Mouse (Mus musculus): ENCODE measurements at regions not wholly inside any gene's neighbourhood (a gene's known extent, or its start where the extent isn't known, plus 50 kb on each side); places are given as distances from the start of the nearest gene placed in this dataset.

DNA sequence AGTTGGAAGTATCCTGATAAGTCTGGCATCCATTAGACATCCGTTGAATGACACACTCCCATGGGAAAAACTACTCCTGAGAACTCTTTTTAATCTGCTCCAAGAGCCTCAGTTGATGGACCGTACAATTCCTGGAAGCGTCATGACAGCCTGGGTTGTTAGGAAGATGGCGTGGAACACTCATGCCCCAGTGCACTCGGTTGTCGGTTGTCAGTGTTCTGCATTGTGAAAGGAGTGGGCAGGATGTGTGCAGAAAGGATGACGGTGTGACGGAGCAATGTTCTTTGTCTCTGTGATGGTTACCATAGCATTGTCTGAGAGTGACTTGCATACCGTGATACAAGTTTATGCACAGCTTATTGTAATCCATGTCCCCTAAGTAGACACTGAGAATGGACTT lies 164.4 kb downstream of the Slc30a10 start:
- peak; percentile 9 for DNase-seq

DNA sequence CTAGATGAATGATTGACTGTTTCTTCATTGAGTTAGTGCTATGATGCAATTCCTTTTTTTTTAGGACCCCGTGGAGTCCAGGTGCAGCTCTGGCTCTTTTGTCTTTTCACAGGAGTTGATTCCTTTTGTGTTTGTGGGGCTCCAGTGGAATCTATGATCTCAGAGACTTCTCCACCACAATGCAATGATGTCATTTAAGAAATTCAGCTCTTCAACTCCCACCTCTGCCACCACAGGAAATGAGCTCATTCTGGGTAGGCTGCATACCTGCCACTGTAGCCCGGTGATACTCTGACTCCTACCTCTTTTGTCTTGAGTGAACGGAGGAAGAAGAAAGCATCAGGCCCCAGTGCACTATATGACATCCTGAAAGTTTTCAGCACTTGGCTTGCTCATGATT lies 173.8 kb downstream of the Slc30a10 start:
- DNase-seq, result no peak

DNA sequence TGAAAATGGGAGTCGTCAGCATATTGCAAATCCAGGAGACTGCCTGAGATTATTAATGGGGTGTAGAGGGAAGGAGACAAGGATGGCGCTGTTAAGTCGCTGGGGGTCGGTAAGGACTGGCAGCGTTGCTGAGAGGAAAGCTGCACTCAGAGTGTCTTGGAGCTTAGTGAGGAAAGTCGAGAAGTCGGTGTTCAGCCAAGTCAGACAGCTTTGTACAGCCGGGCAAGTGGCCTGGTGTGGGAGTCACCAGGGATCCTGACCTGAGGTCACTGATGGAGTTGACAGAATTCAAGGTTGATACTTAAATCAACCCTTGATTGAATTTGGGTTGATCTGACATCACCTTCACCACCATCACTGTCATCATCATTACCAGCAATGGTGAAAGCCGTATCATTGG lies 175.3 kb downstream of the Slc30a10 start:
- no peak for DNase-seq

DNA sequence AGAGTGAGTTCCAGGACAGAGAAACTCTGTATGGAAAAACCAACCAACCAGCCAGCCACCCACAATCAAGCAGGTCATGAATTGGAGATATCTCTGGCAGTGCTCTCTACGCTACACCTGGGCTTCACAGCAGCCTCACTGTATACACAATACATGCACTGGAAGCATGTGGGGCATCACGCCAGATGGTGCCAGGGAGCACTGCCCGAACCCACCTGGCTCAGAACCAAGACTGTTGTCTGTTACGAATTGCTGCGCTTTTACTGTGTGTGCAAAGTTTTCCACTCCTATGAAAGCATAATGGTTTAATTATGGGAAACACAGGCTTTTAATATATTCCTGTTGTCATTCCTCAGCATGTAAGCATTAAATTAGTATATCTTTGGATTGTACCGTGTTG lies 184.0 kb downstream of the Slc30a10 start:
- peak; percentile 35 to 54 for DNase-seq

DNA sequence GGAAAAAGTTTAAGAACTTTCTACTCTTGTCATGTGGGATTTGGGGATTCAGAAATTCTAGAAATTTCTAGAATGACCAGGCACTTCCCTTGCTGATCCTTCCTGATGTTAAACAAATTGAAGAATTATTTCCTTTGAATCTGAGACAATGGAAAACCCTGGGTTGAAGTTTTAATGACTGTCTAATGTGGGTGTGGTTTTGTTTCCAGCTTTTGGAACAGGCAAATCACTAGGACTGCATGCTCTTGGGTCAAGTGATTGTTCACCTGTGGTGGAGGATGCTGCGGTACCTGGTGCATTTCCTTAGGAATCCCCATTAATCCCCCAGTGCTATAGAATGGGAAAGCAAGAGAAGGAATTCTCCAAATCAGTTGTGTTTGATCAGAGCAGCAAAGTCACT lies 184.8 kb downstream of the Slc30a10 start:
- DNase-seq, result no peak

DNA sequence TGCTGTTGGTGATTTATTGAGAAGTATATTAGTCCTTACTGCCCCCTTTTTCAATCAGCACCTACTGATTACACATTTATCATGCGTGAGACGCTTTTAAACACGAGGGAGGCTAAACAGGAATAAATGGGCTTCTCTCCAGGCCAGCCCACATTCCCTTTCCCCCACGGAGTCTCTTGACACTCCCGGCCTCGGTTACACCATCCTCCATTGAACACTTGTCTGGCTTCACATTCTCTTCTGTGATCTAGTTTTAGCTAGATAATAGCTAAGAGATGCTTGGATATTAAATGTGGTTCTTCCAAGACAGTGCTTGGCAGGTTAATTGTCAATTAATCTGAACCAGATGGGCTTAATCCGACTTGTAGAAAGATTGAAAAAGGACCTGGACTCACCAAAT lies 189.4 kb downstream of the Slc30a10 start:
- no peak for DNase-seq

DNA sequence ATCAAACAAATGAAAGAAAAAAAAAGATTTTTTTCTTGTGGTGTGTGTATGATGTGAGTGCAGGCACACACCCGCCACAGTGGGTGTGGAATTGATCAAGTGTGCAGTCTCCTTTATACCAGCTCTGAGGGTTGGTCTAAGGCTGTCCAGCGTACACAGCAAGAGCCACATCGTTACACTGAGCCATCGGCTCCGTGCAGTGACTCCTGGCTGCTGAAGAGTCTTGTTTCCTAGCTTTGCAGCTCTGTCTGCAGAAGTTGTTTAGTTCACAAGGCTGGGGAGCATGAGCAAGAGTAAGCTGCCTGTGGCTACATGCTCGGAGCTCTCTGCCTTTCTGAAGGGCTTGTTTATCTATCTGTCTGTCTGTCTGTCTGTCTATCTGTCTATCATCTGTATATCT lies 193.5 kb downstream of the Slc30a10 start:
- DNase-seq, result no peak

DNA sequence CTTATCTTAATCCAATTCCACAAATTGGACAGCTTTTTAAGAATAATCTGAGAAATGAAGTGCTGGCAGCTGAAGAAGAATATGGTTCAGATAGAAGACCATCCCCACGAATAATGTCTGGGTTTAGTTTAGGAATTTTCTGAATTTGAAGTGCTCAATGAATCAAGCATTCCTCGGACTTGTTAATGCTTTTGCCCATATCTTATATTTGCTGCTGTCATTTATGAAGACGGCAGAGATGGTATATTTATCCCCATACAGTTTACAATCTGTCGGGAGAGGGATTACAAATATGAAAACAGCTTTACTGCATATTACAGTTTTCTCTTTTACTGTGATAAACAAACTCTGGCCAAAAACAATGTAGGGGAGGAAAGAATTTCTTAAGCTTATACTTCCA lies 194.3 kb downstream of the Slc30a10 start:
- DNase-seq, result no peak

DNA sequence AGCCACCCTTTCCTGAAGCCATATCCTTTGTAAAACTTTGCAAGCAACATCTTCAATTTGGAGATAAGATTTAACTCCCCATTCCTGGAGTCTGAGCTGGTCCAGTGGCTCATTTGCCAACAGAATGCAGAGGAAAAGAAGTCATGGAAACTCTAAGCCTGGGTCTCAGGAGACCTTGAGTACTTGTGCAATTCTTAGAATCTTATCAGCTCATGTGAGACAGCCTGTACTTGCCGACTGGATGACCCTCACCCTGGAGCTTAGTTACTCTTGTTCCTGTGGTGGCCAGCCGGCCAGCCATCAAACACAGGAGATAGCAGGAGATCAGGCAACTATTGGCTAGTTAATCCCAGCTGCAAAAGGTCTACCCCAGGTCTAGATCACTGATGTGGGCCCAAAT lies 196.3 kb downstream of the Slc30a10 start:
- no peak for DNase-seq

DNA sequence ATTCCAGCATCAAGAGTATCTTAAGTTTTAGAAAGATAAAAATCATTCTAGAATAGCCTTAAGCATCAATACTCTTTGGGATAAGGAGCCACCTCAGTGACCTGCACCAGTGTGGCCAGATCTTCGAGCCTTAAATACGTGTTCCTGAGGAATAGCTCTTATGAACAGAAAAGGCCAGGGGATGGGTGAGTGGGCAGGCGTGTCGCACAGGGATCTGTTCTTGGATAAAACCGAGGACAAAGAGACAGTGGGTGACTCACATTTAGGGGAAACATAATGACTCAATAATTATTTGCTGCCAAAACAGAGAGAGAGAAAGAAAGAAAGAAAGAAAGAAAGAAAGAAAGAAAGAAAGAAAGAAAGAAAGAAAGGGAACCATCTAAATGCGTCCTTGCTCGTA lies 200.4 kb downstream of the Slc30a10 start:
- DNase-seq, result no peak

DNA sequence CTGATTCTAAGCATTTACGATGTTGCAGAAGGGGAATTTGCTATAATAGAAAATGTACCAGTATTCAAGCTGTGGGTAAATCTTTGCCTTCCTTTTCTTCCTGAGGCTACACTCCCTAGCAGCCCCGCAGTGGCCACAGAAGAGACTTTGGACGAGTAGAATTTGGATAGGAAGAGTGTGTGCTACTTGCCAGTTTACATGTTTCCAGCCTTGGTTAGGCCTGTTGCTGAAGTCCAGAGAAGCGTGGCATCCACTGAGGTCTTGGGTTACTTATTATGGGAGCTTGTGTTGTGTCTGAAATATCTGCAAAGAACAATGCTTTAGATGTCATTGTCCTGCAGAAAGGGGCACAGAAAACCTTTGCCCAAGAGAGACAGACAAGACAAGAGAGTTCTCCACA lies 200.8 kb downstream of the Slc30a10 start:
- DNase-seq, result no peak

DNA sequence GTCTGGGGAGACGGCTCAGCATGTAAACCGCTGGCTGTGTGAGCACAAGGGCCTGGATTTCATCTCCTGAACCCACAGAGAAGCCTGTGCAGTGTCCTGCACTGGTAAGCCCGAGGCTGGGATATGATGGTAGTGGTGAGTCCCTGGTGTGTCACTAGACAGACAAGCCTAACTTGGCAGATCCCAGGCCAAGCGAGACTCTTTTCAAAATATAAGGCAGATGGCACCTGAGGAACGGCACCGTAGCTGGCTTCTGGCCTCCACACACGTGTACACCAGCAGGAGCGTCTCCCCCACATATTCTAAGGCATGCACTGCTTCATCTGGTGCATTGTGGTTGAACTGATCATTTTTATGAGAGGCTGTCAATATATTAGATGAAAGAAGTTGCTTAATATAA lies 202.6 kb downstream of the Slc30a10 start:
- peak; percentile 27 to 41 for DNase-seq

DNA sequence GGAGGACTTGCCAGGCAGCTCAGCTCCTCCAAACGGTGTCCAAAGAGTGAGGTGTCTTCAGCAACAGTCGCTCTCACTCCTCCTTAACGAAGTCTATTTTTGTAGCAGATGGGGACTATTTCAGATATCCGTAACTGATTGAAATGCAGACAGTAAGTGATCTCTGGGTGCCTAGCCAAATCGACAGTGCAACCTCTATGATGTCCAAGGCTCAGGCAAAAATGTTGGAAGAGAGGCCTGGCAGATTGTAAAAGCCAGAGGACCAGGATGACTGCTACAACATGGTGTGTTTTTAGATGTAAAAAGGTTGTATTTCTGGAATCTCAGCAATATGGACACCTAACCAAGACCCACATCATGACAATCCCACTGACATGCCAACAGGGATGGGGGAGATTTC lies 204.8 kb downstream of the Slc30a10 start:
- DNase-seq, result peak; percentile 39 to 52

DNA sequence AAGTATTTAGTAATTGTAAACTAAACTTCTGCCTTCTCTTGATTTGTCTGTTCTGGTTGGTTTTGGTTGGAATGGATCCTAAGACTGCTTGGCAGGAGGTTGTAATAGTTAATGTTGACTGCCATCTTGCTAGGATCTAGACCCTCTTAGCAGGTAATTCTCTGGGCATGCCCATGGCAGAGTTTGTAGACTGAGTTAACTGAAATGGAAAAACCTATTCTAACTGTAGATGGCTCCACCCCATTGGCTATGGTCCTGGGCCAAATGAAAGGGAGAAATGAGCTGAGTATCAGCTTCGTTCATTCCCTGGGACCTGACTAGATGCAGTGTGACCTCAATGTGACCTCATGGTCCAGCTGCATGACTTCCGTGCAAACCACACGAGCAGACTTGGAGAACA lies 207.7 kb downstream of the Slc30a10 start:
- no peak for DNase-seq

DNA sequence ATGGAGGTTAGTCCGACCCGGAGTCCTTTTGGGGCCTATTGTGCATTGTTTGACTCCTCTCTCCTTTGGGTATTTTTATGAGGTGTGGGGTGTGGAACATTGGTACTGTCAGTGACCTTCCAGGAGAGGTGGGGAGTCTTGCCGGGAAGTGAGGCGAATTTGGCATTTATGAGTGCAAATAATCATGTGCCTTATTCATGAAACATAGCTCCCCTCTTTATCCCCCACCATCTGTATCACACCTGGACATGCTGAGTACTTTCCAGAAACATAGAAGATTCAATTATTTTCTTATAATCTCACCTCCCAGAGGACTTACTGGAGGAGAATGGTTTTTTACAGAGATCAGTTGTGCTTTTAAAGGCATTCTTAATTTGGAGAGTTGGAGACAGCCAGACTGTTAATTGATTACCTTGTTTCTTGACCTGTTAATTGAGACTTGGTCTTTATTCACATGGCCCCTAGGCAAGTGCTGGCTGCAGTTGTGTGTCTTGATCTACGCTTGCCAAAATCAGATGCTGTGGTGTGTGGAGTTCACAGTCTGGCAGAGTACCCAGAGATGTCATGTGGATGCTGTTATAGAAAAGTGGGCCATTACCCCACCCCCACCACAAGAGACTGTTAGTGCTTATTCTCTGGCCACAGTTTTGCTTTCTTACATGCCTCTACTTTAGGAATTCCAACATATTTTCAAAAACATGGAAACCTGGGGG lies 215.5 kb downstream of the Slc30a10 start:
- DNase-seq, result no peak

DNA sequence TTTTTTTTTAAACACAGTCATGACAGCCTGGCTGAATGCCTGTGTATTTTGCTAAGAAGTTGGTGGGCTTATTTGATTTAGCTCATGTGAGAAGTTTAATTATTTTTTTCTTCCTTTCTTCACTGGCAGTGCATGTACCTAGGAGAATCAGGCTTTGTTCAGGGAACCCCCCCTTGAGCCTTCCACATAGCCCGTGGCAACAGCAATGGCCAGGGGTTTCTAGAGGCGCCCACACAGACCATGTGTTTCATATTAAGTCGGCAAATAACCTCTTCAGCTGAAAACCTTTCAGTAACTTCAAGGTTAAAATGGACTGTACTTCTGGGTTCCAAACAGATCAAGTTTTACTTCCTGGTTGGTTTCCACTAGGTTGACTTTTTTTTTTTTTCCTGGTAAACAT lies 218.3 kb downstream of the Slc30a10 start:
- DNase-seq, result no peak

DNA sequence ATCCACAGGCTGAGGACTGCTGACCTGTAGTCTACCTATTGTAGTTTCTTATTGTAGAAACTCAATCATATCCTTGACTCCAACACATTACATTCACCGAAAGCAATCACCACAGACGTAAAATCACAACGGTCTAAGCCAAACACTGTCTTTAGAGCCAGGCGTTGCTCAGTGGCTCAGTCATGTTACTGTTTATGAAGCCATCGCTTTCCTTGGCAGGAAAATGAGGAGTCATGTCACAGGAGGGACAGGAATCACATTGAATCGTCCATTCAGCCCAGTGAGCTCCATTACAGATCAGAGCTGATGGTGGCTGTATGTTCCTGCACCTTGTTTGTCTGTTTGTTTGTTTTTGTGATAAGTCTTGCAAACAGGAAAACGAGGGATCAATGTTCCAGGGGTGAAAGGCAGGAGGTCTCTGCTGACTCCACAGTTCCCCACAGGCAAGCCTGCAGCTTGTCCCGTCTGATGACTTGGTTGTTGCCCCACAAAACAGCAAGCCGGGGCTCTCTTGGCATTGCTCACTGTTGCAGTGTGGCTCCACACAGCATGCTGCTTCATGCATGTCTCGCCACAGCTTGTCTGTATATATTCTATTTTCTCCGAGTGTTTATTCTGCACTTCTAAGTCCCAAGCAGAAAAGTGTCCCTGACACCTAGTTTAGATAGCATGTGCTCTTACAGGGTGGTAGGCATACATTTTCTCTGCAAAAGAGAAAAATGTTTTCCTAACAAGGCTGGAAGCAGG lies 221.2 kb downstream of the Slc30a10 start:
- no peak for DNase-seq

DNA sequence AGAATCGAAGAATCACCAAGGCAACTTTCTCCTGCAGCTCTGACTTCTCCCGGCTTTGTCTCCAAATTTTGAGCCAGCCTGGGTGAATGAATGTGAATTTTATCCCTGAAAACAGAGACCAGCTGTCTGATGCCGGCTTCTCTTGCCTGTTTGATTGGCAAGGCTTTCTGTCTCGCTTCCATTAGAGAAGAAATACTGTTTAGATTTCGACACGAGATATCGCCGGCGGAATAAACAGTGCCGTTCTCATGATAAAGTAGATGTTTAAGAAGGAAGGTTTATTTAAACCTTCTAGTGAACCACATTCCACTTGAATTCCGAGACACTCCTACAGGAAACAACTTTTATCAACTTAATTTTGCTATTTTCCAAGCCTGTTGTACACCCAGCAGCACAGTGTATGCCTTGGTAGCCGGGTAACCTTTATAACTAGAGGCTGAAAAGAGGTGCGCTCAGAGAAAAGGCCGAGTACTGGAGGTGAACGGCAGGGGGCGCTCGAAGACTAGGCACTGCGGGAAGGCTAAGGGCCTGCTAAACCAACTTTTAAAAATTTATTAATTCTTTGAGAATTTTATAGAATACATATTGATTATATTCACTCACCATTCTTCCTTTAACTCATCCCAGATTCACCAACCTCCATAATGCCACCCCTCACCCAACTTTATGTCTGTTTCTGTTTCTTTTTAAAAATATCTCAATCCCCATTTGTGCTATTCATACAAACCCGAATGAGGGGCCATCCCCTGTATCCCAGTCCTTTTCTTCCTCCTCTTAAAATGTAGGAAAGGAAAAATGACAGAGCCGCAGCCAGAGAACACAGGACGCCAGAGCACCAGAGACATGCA lies 227.2 kb downstream of the Slc30a10 start:
- DNase-seq, result peak; percentile 88 to 93

DNA sequence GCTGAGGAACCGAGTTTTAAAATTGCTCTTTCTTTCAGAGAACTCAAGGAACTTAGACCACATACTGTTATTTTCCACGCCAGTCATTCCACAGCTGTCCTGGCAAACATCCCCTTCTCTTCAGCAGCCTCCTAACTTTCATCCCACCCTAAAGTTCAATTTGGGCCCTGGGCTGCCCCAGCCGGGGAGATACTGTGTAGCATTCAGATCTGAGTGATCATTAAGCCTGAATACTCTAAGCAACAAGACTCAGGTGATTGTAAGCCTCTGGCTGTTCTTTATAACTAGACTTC lies 227.8 kb downstream of the Slc30a10 start:
- DNase-seq, result no peak

DNA sequence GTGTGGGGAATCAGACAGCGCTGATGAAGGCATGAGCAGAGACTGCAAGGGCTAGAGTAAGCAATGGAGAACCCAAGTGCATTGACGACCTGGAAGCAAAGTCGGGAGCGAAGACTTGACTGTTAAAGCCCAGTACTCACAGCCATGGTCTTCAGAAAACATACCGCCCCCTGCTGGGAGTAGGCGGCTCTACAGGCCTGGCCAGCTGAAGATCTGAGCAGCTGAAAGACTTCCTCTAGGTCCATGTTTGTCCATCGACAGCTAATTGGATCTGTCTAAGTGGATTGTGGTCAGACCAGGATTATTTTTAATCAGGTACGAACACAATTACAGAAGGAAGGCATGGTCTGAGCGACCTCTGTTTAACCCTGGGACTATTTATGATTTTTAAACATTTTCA lies 230.0 kb downstream of the Slc30a10 start:
- DNase-seq, result peak; percentile 19 to 52

DNA sequence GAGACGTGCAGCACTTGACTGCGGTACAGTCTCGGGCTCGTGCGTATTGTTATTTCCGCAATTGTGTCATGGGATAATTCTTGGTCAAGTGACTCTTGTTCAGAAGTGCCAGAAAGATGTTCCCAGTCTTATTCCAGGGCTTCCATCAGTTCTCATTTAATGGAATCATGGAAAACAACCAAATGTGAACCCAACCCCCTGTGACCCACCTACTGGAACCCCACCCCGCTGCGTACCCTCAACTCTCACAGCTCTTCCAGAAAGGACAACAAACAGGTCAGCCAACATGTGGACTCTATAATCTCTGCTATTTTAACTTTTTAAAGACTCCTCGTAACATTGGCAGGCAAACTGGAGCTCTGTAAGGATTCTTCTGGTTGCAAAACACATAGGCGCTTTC lies 233.9 kb downstream of the Slc30a10 start:
- DNase-seq, result no peak

DNA sequence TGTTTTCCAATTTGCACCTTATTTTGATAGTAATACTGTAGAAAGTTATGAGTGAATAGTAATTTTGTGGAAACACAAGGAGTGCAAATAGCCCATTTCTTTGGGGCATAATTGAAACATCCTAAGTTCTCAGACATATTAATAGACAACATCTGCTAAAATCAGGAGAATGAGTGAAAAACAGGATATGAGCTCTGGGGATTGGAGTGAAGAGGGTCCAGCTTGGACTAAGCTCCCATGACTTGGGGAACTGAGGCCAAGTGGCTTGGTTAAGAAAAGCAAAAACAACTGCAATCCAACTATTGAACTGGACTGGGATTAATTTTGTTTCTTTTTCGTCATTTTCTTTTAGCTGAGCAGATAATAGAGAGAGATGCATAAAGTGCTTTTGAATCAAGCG lies 240.7 kb downstream of the Slc30a10 start:
- DNase-seq, result no peak

DNA sequence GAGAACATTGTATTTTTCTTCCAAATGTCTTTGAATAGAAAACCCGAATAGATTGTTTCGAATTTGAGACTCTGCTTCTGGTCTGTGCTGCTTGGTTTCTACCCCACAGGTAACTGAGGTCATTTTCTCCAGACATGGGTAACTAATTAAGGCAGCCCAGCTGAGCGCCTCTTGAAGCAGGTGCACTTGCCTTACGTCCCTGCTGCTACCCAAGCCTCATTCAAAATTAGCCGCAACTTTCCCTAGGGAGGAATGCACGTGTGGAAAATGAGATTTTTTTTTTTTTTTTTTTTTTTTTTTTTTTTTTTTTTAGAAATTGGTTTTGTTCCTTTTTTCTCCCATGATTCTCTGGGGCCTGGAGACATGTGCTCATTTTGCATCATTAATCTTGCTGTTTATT lies 245.1 kb downstream of the Slc30a10 start:
- no peak for DNase-seq

DNA sequence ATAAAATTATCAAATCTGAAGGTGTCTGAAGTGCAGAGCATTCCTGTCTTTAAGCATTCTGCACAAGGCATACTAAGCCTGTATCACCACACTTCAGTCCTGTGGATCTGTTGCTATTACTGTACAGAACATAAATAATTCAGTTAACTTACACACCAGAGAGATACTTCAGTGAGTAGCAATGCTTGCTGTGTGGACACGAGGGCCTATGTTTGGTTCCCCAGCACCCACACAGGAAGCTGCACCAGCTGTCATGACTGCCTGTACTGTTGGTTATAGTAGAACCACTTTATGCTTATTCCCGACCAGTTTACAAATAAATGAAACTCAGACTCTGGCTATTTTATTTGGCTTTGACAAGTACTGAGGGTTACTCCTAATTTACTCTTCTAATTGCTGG lies 271.7 kb downstream of the Slc30a10 start:
- no peak for DNase-seq
